Mouse (Mus musculus): Measurements from ENCODE around the gene Psg25.
"Not testable (repeated sequence)": the region's sequence is repeated elsewhere in the genome, so short reads cannot be mapped to it uniquely, and the experiment has no call there.

Gene Psg25

GRCm38 (mm10) chr7:18532169-18532568 lies at the start of gene Psg25:
TSS of gene Psg25 (minus strand) at chr7:18532269.
- no peak for DNase-seq (ENCODE audit: low spot score in 2 of 2)

DNA sequence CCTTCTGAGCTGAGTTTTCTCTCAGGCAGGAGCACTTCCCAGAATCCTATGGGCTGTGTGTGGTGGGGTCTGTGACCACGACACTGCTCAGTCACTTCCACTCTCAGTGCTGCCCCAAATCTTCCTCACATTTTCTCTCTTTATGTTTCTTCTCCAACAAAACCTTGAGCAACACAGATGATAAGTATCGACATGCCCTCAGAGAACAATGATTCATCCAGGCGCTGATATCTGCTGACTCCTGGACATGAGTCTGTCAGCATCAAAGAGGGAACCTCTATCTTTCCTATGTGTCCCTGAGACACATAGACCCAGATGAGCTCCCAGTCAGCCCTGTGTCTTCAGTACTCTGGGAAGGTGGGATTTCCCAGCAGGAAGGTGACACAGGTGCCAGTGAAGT lies 35.1 kb upstream of the Psg25 start, which contains the start of gene Psg27:
Gene Psg27, minus strand, starts transcription at position 101 of the 400 bp plus-strand sequence.
- no peak for DNase-seq (ENCODE audit: low spot score in 2 of 2)

DNA sequence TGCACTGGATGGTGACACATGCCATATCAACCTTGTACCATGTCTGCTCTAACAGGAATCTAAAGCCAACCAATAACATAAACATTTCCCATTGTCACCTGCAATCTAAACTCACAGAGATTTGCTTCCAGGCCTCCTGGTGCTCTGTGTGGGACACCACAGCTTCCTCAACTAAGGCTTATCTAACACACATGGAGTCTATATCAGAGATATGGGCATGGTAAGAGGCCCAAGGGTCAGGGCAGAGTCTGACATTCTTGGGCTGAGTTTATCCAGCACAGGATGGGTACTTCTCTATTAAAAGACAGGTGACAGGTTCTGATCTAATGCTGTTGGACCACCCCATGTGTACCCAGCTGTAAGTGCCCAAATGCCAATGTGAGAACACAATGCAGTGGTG lies 27.8 kb upstream of the Psg25 start:
- DNase-seq (ENCODE audit: low spot score in 2 of 2) = no peak

DNA sequence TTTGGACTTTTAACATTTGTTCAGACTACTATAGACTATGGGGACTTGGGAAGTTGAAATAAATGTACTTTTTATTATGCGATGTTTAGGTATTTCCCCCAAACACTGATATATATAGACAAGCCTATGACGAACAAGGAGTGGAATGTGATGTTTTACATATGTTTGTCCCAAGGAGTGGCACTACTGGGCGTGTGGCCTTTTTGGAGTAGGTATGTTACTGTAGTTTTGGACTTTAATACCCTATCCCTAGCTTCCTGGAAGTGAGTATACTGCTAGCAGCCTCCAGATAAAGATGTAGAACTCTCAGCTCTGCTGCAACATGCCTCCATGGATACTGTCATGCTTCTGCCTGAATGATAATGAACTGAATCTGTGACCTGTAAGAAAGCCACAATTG lies 23.7 kb upstream of the Psg25 start:
- DNase-seq (ENCODE audit: low spot score in 2 of 2) = not testable (repeated sequence)

DNA sequence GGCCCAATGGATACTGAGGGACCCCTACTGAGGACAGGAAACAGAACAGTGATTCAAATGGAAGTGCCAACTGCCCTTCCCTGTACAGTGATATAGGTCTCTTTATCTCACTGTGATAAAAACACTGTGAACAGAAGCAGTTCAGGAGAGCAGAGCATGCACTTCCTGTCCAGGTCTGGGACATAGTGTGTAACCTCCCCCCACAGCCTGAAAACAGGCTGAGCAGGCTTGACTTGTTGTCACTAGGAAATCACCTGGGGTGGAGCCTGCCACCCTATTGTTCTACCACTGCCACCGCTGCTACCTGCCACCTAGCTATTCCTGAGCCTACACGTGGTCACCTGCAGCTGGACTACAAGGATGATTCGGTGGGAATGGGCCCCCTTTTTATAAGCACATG lies 1.4 kb upstream of the Psg25 start:
- DNase-seq (ENCODE audit: low spot score in 2 of 2) = no peak

GRCm38 (mm10) chr7:18524668-18525067 lies 7.4 kb downstream of the Psg25 start:
- no peak for DNase-seq (ENCODE audit: low spot score in 2 of 2)

- not testable (repeated sequence) for DNase-seq (ENCODE audit: low spot score in 2 of 2)
Observed at GRCm38 (mm10) chr7:18512848-18513247, 19.2 kb downstream of the Psg25 start.

DNA sequence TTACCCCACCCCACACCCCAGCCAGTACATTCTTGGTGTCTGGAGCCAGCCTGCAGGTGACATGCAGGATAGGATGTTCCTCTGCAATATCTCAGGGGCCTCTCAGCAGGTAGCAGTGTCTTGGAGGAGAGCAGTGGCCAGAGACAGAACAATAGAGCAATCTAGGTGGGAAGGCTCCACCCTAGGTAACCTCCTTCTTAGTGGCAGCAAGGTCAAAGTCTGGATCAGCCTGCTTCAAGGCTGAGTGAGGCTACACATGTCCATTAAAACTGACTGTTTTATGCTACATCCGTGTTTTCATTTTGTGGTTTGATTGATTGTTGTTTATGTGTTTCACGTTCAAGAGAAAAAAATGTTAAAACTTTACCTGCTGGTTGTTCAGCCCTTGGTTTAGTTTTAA lies 19.7 kb downstream of the Psg25 start:
- not testable (repeated sequence) for DNase-seq (ENCODE audit: low spot score in 2 of 2)

DNA sequence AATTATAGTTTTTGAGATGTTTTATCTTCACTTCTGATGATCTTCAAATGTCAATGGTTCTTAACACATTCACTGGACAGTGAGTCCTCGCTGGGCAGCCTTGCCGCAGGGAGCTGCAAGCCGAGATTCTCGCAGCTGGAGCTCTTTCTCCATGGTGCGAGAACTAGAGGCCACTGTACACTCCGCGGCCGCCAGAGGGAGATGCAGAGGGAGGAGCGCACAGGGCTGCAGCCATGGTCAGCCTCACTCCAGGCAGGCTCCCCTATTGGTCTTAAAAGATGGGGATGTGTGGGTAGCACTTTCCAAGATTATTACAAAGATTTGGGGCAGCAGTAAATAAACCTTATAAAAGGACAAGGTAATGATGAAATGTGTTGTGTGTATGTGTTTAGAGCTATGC lies 20.6 kb downstream of the Psg25 start:
- no peak for DNase-seq (ENCODE audit: low spot score in 2 of 2)

DNA sequence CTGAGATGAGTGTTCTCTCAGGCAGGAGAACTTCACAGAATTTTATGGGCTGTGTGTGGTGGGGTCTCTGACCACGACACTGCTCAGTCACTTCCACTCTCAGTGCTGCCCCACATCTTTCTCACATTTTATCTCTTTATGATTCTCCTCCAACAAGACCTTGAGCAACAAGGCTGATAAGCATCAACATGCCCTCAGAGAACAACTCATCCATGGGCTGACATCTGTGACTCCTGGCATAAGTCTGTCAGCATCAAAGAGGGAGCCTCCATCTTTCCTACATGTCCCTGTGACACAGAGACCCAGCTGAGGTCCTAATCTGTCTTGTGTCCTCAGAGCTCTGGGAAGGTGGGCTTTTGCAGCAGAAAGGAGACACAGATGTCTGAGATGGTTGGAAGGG lies 48.0 kb downstream of the Psg25 start, which contains the start of gene Psg26:
Gene Psg26, minus strand, starts transcription at position 101 of the 400 bp plus-strand sequence.
- no peak for DNase-seq (ENCODE audit: low spot score in 2 of 2)
